Mouse (Mus musculus) ovary, adult 18-20 months (tissue): ENCODE results near the gene Gm42906.
A peak's percentile ranks its signal among the peaks of the same experiment; 100 is the strongest.

Source experiments
- DNase-seq: peaks from one replicate; pipeline ENCODE4 v3.0.0; 2022; ENCODE audit warnings: low spot score, mixed read lengths

Gm42906 gene

DNA sequence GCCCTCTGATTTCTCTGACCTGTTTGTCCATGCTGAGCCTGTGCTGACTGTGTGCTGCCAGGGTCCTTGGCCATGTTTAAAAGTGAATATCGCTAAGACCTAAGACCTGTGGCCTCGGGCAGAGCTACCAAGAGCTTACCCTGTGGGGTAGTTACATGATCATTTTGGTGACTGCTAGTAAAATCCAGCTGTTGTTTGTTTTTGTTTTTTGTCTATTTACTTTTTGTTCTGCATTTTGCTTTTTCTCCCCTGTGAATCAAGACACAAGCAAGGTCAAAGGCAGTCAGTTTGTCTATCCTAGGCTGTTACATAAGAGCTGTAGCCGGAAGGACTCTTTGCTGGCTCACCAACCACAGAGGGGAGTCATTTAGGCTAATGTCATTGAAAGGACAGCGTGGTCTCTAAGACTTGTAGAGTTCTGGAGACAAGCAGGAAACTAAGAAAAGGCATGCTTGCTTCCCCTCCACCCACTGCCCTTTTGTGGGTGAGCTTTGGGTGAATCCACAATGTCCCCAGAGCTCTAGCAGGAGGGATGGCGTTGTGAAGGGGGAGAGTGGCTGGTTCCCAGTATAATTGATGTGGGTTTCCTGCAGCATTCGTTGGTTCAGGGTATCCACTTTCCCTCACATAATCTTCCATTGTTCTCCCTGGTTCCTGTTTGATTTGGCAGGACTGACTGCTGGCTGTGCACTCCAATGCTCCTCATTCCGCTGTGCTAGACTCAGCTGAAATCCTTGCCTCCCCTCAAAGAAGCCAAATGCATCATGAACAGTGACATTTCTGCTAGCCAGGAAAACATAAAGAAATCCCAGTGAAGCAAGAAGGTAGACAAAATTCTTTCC, 33.9 kb downstream of the Gm42906 start:
- DNase-seq = no peak

- DNase-seq = no peak
These were observed 38.1 kb downstream of the Gm42906 start for GRCm38 (mm10) chr5:151389827-151390226.

GRCm38 (mm10) chr5:151379896-151380295, 48.1 kb downstream of the Gm42906 start:
- no peak for DNase-seq

DNA sequence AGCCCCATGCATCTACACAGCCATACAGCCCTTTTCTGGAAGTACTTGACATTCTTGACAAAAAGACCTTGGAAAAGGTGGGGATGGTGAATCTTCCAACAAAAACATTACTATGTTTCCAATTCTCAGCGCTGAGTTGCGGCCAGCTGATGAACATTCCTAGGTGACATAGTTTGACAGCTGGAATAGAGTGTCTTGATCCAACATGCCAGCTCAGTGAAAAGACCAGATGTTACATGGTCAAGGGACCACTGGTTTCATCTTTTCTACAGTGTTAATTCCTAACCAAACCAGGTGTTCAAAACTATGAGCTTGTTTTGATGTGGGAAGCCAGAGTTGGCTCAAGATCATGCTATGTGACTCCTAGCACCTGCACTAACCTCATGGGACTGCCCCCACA, 48.8 kb downstream of the Gm42906 start:
- DNase-seq = no peak

DNA sequence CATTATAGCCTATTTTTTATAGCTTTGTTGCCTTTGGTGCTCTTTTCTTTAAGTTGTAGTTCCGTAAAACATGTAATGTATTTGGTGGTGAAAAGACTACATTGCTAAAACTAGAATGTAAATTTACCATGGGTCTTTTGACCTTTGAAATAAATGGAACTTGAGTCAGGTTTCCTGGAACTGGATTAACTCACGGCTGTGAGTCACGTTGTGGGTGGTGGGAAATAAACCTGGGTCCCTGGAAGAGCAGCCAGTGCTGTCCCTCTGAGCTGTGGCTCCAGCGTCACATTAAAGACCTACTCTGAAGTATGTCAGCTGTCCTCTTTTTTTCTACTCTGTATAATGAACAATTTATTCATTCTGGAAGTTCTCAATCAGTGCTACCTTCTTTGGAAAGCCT, 51.0 kb downstream of the Gm42906 start:
- no peak for DNase-seq

- no peak for DNase-seq
These were observed 53.1 kb downstream of the Gm42906 start for GRCm38 (mm10) chr5:151374825-151375224.

DNA sequence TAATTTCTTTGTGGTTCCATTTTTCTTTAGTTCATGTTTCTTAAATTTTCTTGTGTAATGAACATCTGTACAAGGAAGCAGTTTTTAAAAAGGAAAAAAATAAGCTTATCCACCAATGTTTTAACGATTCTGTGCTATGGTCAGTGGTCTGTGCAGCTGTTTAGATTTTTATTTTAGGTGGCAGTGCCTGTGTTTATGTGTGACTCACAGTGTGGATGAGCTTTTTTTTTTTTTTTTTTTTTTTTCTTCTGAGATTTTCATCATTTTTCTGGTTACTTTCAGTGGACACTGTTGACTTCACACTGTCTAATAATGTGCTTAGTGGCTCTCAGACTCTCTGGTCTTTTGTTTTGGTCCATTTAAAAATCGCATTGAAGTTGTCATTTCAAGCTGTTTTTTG, 56.8 kb downstream of the Gm42906 start:
- no peak for DNase-seq

- no peak for DNase-seq
These were observed 58.6 kb downstream of the Gm42906 start for GRCm38 (mm10) chr5:151369306-151369721.

DNA sequence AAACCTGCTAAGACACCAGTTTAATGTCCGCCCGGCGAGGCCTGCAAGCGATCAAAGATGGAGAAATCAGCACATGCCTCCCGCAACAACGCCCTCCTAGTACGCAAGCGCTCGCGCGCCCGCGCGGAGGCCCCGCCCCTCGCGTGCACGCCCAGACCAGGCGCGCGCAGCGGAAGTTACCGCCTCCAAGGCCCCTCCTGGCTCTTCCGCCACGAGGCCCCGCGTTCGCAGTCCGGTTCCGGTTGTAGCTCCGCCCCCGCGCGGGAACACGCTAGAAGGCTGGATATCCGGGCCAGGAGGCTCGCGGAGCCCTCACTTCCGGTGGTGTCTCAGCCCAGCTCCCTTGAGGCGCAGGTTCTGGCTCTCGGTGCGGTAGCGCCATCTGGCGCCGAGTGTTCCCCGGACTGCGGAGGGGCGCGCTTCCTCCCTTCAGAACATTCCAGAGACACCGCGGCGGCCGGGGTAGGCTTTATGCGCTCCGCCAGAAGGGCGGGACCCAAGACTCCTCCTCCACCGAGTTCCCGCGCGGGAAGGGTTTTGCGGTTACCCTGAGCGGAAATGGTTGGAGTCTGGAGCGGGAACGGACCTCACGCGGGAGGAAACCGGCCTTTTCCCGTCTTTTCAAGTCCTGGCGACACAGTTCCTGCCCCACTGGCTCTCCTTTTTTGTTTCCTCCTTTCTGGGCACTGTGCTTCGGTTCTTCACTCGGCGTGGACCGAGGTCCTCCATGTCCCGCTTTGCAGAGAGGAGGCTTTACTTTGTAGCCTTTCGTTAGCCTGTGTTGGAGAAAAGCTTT, 59.4 kb downstream of the Gm42906 start:
- peak; percentile 100 for DNase-seq

GRCm38 (mm10) chr5:151367881-151368394, 60.0 kb downstream of the Gm42906 start:
- peak; percentile 39 for DNase-seq

- no peak for DNase-seq
These were observed 60.6 kb downstream of the Gm42906 start for GRCm38 (mm10) chr5:151367317-151367716.

DNA sequence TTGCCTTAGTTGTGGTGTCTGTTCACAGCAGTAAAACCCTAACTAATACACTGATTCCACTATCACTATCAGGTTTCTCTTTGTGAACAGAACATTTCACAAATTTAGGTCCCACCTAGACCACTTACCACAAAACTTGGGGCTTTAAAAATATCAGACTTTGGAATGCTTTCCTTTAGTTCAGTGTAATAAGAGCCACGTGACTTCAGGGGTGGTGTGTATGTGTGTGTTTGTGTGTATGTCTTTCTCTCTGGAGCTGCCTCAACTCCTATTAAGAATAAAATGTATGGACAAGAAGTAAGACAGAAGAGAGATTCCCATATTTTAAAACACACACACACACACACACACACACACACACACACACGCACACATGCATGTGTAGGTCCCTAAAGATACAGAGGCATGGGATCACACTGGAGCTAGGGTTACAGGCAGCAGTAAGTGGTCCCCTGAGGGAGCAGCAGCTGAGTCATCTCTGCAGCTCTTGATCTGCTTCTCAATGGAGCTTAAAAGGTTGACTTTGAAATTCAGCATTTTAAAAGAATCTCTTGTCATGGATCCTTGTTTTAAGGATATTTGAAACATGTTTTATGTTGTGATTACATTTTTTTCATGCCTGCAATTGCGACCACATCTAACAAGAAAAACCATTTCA, 64.5 kb downstream of the Gm42906 start:
- DNase-seq = no peak

- no peak for DNase-seq
These were observed 78.3 kb downstream of the Gm42906 start for GRCm38 (mm10) chr5:151349616-151350015.

GRCm38 (mm10) chr5:151348418-151348817, 79.5 kb downstream of the Gm42906 start:
- no peak for DNase-seq

GRCm38 (mm10) chr5:151346626-151347025, 81.3 kb downstream of the Gm42906 start:
- peak; percentile 46 for DNase-seq

GRCm38 (mm10) chr5:151344737-151345136, 83.2 kb downstream of the Gm42906 start:
- no peak for DNase-seq

GRCm38 (mm10) chr5:151333686-151334085, 94.3 kb downstream of the Gm42906 start:
- DNase-seq = no peak

DNA sequence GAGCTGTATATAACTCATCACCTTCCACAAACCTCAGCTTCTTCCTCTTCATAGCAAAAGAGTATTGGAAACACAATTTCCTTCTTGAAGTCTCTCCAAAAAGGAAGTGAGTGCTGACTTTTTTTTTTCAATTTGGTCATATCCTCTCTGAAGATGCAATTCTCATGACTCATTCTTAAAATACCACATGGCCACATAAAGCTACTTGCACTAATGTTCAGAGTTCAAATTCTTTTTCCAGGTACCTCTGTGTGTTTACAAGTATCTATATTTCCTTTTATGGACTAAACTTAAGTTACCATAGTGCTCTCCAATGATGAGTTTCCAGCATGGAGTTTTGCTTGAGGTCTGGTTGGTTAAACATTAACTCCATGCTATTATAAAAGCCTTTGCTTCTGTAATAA, 94.8 kb downstream of the Gm42906 start:
- DNase-seq = no peak

DNA sequence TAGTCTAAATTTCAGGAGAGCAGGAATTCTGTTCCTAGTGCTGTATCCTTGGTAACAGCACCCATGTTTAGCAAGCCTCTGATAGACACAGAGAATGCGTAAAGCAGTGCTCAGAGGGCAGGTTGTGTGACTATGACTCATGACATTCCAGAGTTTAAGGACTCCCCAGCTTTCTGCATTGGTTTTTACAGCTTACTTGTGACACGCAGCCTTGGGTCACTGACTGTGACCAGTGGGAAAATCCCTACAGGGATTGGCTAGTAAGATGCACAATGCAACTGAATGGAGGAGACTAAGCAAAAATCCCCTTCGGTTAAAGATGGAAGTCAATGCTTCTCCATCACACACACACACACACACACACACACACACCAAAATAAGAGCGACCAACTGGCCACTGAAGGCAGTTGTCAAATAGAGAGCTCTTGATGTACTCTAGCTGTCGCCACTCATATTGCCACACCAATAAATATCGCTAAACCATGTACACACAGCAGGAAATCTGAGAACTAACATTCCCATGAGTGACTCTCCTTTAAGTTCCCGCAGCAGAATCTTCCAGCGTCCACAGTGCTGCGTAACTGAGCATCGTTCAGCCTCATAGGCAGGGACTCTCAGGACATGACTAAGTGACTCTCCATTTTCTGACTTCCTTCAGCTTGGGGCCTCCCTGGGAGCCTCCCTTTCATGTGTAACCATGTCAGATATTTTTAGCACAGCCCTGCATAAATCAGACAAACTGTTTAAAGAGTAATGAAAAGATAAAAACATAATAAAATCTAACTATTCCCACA, 112.0 kb downstream of the Gm42906 start:
- no peak for DNase-seq

DNA sequence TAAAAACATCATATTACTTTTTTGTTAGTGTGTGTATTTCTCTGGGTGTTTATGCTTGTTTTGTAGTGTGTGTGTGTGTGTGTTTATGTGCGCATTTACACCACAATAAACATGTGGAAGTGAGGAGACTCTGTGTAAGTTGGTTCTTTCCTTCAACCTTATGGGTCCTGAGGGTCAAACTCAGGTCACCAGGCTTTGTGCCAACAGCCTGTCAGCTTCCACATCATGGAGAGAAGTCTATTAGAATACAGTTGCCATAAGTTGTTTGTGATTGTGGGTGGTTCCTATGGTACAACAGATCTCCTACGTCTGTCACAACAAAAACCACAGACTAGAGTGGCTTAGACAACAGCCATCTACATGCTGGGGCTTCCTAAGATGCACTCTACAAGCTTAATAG, 127.7 kb downstream of the Gm42906 start:
- no peak for DNase-seq

DNA sequence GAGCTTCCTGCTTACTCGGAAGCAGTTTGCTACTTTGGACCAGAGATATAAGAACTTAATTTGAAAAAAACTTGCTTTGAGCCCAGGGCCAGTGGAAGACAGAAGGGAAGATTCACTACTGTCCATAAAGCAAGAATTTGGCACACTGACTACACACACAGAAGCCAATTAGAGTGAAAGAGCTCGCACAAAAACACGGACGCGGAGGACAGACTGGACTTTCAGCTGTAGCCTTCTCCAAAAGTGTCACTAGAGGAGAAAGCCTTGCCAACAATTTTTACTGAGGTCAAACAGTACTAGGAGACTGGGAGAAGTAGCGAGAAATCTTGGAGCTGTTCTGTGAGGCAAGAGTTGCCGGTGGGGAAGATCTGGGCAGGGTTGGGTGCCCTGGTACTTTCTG, 128.4 kb downstream of the Gm42906 start:
- no peak for DNase-seq

- DNase-seq = no peak
These were observed 129.6 kb downstream of the Gm42906 start for GRCm38 (mm10) chr5:151298371-151298770.
